Mouse (Mus musculus) thymus, postnatal 10 days (tissue): Measurements from ENCODE around the gene Lbr.

Experiments
- DNase-seq, 2 experiments: peaks; one replicate each; pipeline ENCODE4 v3.0.0; 2021; ENCODE audit warnings: low spot score in 2 of 2

The Lbr gene

DNA sequence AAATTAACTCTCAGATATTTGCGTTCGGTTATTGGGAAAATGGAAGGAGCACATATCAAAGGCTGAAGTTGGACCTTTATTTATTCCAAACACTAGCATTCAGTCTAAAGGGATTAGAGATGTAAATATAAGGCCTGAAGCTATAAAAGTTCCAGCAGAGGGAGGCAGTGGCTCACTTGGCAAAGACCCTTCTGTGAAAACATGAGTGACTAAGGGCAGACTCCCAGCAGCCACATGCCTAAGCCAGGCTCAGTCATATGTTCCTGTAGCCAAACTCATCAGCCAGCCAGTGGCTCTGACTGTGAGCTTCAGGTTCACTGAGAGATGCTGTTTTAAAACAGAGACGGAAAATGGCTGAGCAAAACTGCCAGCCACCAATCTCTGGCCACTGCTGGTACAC, 71.0 kb downstream of the Lbr start:
- no peak for DNase-seq

DNA sequence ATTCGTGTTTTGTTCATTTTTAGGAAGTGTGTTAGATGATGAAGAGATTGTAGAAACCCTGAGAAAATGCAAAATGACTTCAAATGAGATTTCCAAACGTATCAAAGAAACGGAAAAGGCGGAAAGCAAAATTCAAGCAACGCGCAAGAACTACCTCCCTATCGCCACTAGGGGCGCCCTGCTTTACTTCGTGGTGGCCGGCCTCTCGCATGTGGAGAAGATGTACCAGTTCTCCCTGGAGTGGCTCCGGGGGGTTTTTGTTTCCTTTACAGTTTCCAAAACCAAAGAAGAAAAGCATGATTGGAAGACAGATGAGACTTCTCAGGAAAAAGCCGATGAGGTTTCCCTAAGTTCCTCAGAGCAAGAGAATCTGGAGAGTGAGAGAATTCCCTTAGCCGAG, 73.5 kb downstream of the Lbr start:
- no peak for DNase-seq
